Comparison of ENCODE assay signal across 9 mouse cellular contexts in the genomic region with DNA sequence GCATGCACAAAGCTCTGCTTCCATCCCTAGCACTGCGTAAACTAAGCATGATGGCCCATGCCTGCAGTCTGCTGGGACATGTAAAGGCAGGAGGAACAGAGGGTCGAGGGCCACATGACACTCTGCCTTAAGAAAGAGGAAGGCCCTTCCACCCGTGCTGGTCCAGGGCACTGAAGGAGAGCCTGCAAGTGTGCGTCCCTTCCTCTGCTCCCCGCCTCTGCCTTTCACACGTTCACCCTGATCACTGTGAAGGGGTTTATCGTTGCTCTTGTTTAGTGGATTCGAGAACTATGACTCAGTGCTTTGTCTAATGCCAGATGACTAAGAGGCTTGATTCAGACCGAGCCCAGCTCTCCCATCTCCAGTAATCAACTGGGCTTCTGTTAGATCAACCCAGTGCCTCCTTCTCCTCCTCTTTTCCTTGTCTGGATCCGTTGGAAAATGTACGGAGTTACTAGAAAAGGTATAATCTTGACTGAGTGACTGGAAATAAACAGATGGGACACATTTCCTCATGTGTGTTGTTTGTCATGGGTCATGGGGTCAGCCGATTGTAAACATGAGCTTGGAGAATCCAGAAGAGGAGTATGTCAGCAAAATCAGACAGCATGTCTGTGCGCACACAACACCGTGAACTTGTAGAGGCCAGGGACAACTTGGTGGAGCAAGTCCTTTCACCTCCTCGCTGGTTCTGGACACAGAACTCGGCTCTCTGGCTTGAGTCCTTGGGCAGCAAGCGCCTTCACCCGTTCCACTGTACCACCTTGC. TPM values are rescaled to one million over a fixed set of nuclear protein-coding genes. Genes with fewer than 3 reads are reported as not detected.
DNase-seq lines count a peak whose midpoint lies in the region; ATAC-seq and TF ChIP-seq lines count a peak whose summit lies in the region.
"Had no signal": no experiment of that assay in that cellular context is flagged by ENCODE, and none has a peak within 500 bp of the region (broad histone marks: within the 10 kb centered on the region; RNA-seq: fewer than 3 reads in every experiment).

No protein-coding gene starts in this region.

- no peak for DNase-seq in kidney, postnatal 0 days (ENCODE audit: low spot score)
- DNase-seq in kidney, postnatal 36 days: no peak
- DNase-seq in liver, embryonic 14.5 days (ENCODE audit: low read depth in 3 of 3, low spot score in 3 of 3): no peak
- DNase-seq in forebrain, embryonic 10.5 days (ENCODE audit: extremely low spot score, low spot score): no peak
- no peak for DNase-seq in kidney, adult 8-10 months

- no peak for TF ChIP-seq POLR2A in bone marrow macrophage, adult 2 months (IDR thresholded peaks at IDR 0.05; ENCODE audit: borderline replicate concordance, low read depth, low read length)

- 81% methylated on average over 18 of the region's 18 CpGs for WGBS in kidney, postnatal 0 days
- WGBS in liver, embryonic 14.5 days (ENCODE audit: insufficient replicate concordance): 62% methylated on average over 18 of the region's 18 CpGs
- WGBS in forebrain, embryonic 10.5 days: 94% methylated on average over 18 of the region's 18 CpGs
- 67% methylated on average over 18 of the region's 18 CpGs for WGBS in intestine, postnatal 0 days

- H3K4me1 ChIP-seq in kidney, postnatal 0 days (replicated peaks; ENCODE audit: insufficient read depth, low read length): no peaks in the 10 kb centered on the region
- H3K4me1 ChIP-seq in bone marrow macrophage, adult 2 months (ENCODE audit: control insufficient read depth, insufficient read depth, low read length): peaks cover 37% of the 10 kb centered on the region
- H3K4me1 ChIP-seq in liver, embryonic 14.5 days (replicated peaks; ENCODE audit: control insufficient read depth in 2 of 2, insufficient read depth in 2 of 2, low read length in 1 of 2): peaks cover 4 to 10% of the 10 kb centered on the region in 2 experiments; a peak in 3 of 4 replicates
- H3K4me1 ChIP-seq in forebrain, embryonic 10.5 days: no peaks in the 10 kb centered on the region
- H3K4me1 ChIP-seq in intestine, postnatal 0 days (replicated peaks; ENCODE audit: control insufficient read depth, insufficient read depth, low read length): no peaks in the 10 kb centered on the region
- H3K4me1 ChIP-seq: lung, embryonic 15.5 days had no signal

- H3K9ac ChIP-seq in kidney, postnatal 0 days (ENCODE audit: low read depth, low read length): peak overlapping the region; percentile 18; the same call in 1 of the 2 replicates
- no peak overlapping the region for H3K9ac ChIP-seq in liver, embryonic 14.5 days (replicated peaks)
- no peak overlapping the region for H3K9ac ChIP-seq in intestine, postnatal 0 days (ENCODE audit: low read depth, low read length)
- H3K9ac ChIP-seq: lung, embryonic 15.5 days had no signal

- no peak for TF ChIP-seq CTCF in kidney, postnatal 0 days (IDR thresholded peaks at IDR 0.05; ENCODE audit: low read depth)
- TF ChIP-seq CTCF in C2C12 (IDR thresholded peaks at IDR 0.05; ENCODE audit: control insufficient read depth, insufficient read depth, insufficient read length): no peak
- no peak for TF ChIP-seq CTCF in bone marrow macrophage, adult 2 months (IDR thresholded peaks at IDR 0.05; ENCODE audit: low read depth, low read length)
- TF ChIP-seq CTCF in liver, embryonic 14.5 days (IDR thresholded peaks at IDR 0.05; ENCODE audit: low read depth): no peak
- TF ChIP-seq CTCF in intestine, postnatal 0 days (IDR thresholded peaks at IDR 0.05; ENCODE audit: low read depth): no peak

- TF ChIP-seq EP300 in liver, embryonic 14.5 days (IDR thresholded peaks at IDR 0.05; ENCODE audit: low read depth): no peak

- peaks cover 26% of the 10 kb centered on the region for H3K79me2 ChIP-seq in C2C12 (ENCODE audit: control insufficient read depth, insufficient read depth)

- H3K4me2 ChIP-seq in kidney, postnatal 0 days (ENCODE audit: low read length): no peak overlapping the region
- H3K4me2 ChIP-seq in liver, embryonic 14.5 days (ENCODE audit: low read depth): no peak overlapping the region
- no peak overlapping the region for H3K4me2 ChIP-seq in intestine, postnatal 0 days (replicated peaks; ENCODE audit: low read depth)
- H3K4me2 ChIP-seq: lung, embryonic 15.5 days had no signal

- H3K9me3 ChIP-seq in kidney, postnatal 0 days (replicated peaks; ENCODE audit: low read length): no peaks in the 10 kb centered on the region
- no peaks in the 10 kb centered on the region for H3K9me3 ChIP-seq in liver, embryonic 14.5 days (ENCODE audit: control insufficient read depth, low read length)
- peaks cover 5% of the 10 kb centered on the region; the same call in 1 of the 2 replicates for H3K9me3 ChIP-seq in forebrain, embryonic 10.5 days
- H3K9me3 ChIP-seq in intestine, postnatal 0 days (ENCODE audit: control insufficient read depth): no peaks in the 10 kb centered on the region
- H3K9me3 ChIP-seq: lung, embryonic 15.5 days had no signal

- 0 out of 2 replicates have a peak overlapping the region, but pooled peaks have one; percentile 8 for H3K27ac ChIP-seq in kidney, postnatal 0 days
- H3K27ac ChIP-seq in bone marrow macrophage, adult 2 months (ENCODE audit: insufficient read depth, low read depth, low read length): peak overlapping the region; percentile 91
- no peak overlapping the region for H3K27ac ChIP-seq in liver, embryonic 14.5 days
- no peak overlapping the region for H3K27ac ChIP-seq in forebrain, embryonic 10.5 days
- no peak overlapping the region for H3K27ac ChIP-seq in intestine, postnatal 0 days (ENCODE audit: low read depth, low read length)
- H3K27ac ChIP-seq: lung, embryonic 15.5 days had no signal

- H3K79me3 ChIP-seq in C2C12 (ENCODE audit: low read depth): peaks cover 3% of the 10 kb centered on the region

- no peaks in the 10 kb centered on the region for H3K27me3 ChIP-seq in kidney, postnatal 0 days (ENCODE audit: insufficient read depth, low read length)
- no peaks in the 10 kb centered on the region for H3K27me3 ChIP-seq in C2C12 (ENCODE audit: control insufficient read depth, insufficient read depth, insufficient read length)
- H3K27me3 ChIP-seq in liver, embryonic 14.5 days (ENCODE audit: control insufficient read depth, insufficient read depth, low read length): no peaks in the 10 kb centered on the region
- H3K27me3 ChIP-seq in forebrain, embryonic 10.5 days (ENCODE audit: poor library complexity, severe bottlenecking): no peaks in the 10 kb centered on the region
- no peaks in the 10 kb centered on the region for H3K27me3 ChIP-seq in intestine, postnatal 0 days (replicated peaks; ENCODE audit: control insufficient read depth, insufficient read depth, low read length)
- H3K27me3 ChIP-seq: lung, embryonic 15.5 days had no signal

- H3ac ChIP-seq in C2C12 (ENCODE audit: control insufficient read depth, insufficient read length, low read depth): no peak overlapping the region

- no peak overlapping the region for H3K4me3 ChIP-seq in kidney, postnatal 0 days (replicated peaks; ENCODE audit: low read depth, low read length)
- no peak overlapping the region for H3K4me3 ChIP-seq in C2C12 (ENCODE audit: insufficient read depth, poor library complexity, severe bottlenecking)
- peak overlapping the region; percentile 39 for H3K4me3 ChIP-seq in bone marrow macrophage, adult 2 months (ENCODE audit: insufficient read depth, low read length)
- no peak overlapping the region for H3K4me3 ChIP-seq in liver, embryonic 14.5 days (ENCODE audit: insufficient read depth in 1 of 2, low read depth in 2 of 2, low read length in 2 of 2)
- no peak overlapping the region for H3K4me3 ChIP-seq in forebrain, embryonic 10.5 days
- no peak overlapping the region for H3K4me3 ChIP-seq in intestine, postnatal 0 days (ENCODE audit: low read depth, low read length)
- H3K4me3 ChIP-seq: lung, embryonic 15.5 days had no signal

- no peak for ATAC-seq in kidney, postnatal 0 days (replicated peaks; ENCODE audit: low FRiP score, low read depth)
- ATAC-seq in liver, embryonic 14.5 days (ENCODE audit: insufficient read depth): 0 out of 2 replicates have a peak, but pooled peaks have one; percentile 21
- ATAC-seq in intestine, postnatal 0 days: no peak

- H3K36me3 ChIP-seq in kidney, postnatal 0 days (ENCODE audit: insufficient read depth, low read length): no peaks in the 10 kb centered on the region
- no peaks in the 10 kb centered on the region for H3K36me3 ChIP-seq in C2C12 (ENCODE audit: control insufficient read depth, insufficient read depth)
- H3K36me3 ChIP-seq in liver, embryonic 14.5 days (replicated peaks; ENCODE audit: control insufficient read depth, insufficient read depth, low read depth): no peaks in the 10 kb centered on the region
- H3K36me3 ChIP-seq in forebrain, embryonic 10.5 days (replicated peaks): peaks cover 66% of the 10 kb centered on the region
- H3K36me3 ChIP-seq in intestine, postnatal 0 days (ENCODE audit: control insufficient read depth, insufficient read depth): no peaks in the 10 kb centered on the region

TF ChIP-seq in C2C12, 6 proteins besides CTCF, POLR2A, EP300 and RAD21:
- TF ChIP-seq CEBPB (IDR thresholded peaks at IDR 0.05; ENCODE audit: low read depth) (no peak), FOSL1 (IDR thresholded peaks at IDR 0.05; ENCODE audit: insufficient read depth, low read length, poor library complexity, severe bottlenecking) (peak; percentile 63)

RNA-seq across cellular contexts. Expression of gene Tpst1, which starts 16.7 kb away (rescaled TPM):
- 63.9 and 66.5 TPM in 2 replicates for polyA plus RNA-seq in kidney, postnatal 0 days (2015; fragmentation: Nextera tagmentation; extraction: Ambion mirVana)
- polyA plus RNA-seq in C2C12 (2012; fragmentation: generic; extraction: Trizol): 22.3 TPM
- 14.7 and 15.5 TPM in 2 replicates for polyA plus RNA-seq in bone marrow macrophage, adult 2 months (2012; ENCODE audit: insufficient read depth, insufficient read length, missing spikeins)
- 8.4 and 10.0 TPM in 2 replicates for polyA plus RNA-seq in liver, embryonic 14.5 days (2012; rRNA removed)
- polyA plus RNA-seq in liver, embryonic 14.5 days (2014; fragmentation: Nextera tagmentation; extraction: Ambion mirVana): 22.3 and 22.8 TPM in 2 replicates
- polyA plus RNA-seq in forebrain, embryonic 10.5 days (2016; fragmentation: Nextera tagmentation; extraction: Ambion mirVana): 54.9 and 57.0 TPM in 2 replicates
- polyA plus RNA-seq in intestine, postnatal 0 days (2015; fragmentation: Nextera tagmentation; extraction: Ambion mirVana): 28.7 and 29.3 TPM in 2 replicates

RNA-seq across cellular contexts. Expression of gene Kctd7, which starts 54.9 kb away (rescaled TPM):
- polyA plus RNA-seq in kidney, postnatal 0 days (2015; fragmentation: Nextera tagmentation; extraction: Ambion mirVana): 4.0 and 4.2 TPM in 2 replicates
- 2.4 TPM for polyA plus RNA-seq in C2C12 (2012; fragmentation: generic; extraction: Trizol)
- polyA plus RNA-seq in bone marrow macrophage, adult 2 months (2012; ENCODE audit: insufficient read depth, insufficient read length, missing spikeins): 4.8 and 5.8 TPM in 2 replicates
- polyA plus RNA-seq in liver, embryonic 14.5 days (2012; rRNA removed): 3.2 and 3.6 TPM in 2 replicates
- polyA plus RNA-seq in liver, embryonic 14.5 days (2014; fragmentation: Nextera tagmentation; extraction: Ambion mirVana): 3.8 and 6.6 TPM in 2 replicates
- polyA plus RNA-seq in forebrain, embryonic 10.5 days (2016; fragmentation: Nextera tagmentation; extraction: Ambion mirVana): 3.6 and 3.9 TPM in 2 replicates
- polyA plus RNA-seq in intestine, postnatal 0 days (2015; fragmentation: Nextera tagmentation; extraction: Ambion mirVana): 2.4 and 2.9 TPM in 2 replicates

Comparison
In these comparisons a context has a peak if more than half of its experiments do, and no peak if none do; other contexts are left out.
1. H3K27ac ChIP-seq: peak in kidney, postnatal 0 days (single experiment) and bone marrow macrophage, adult 2 months (single experiment); none in liver, embryonic 14.5 days (single experiment), forebrain, embryonic 10.5 days (single experiment) and intestine, postnatal 0 days (single experiment).